Mouse (Mus musculus): ENCODE measurements at regions not wholly inside any gene's neighbourhood (a gene's known extent, or its start where the extent isn't known, plus 50 kb on each side); places are given as distances from the start of the nearest gene placed in this dataset.

- H3K36me3 ChIP-seq (ENCODE audit: control insufficient read depth in 1 of 2, insufficient read depth in 2 of 2, low read length in 2 of 2), result no peaks in the 10 kb centered on the region
- no peak overlapping the region for H3K4me3 ChIP-seq (ENCODE audit: control insufficient read depth in 1 of 2, insufficient read depth in 1 of 2, low read depth in 2 of 2, low read length in 2 of 2)
These were observed 139.5 kb upstream of the Sp8 start for GRCm38 (mm10) chr12:118706626-118707025.

DNA sequence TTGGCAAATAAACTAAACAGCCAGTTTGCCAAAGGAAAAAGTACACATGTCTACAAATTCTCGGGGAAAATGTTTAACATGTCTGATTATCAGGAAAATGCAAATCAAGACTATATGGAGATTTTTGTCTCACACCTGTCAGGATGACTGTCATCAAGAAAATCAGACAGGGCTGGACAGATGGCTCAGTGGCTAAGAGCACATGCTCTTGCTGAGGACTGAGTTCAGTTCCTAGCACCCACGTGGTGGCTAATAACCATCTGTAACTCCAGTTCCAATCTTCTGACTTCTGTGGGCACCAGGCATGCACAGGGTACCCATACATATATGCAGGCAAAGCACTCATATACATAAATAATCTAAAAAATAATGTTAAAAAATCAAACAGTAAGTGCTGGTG is 141.3 kb upstream of the Sp8 start:
- Histone ChIP-seq H3K27ac (ENCODE audit: control insufficient read depth, low read depth, low read length) (no peak overlapping the region), H3K79me2 (ENCODE audit: control insufficient read depth, insufficient read depth, low read length, poor library complexity) (no peaks in the 10 kb centered on the region), H3K9me3 (replicated peaks; ENCODE audit: insufficient read depth, low read length) (no peaks in the 10 kb centered on the region), H3K4me3 (ENCODE audit: control insufficient read depth in 1 of 2, insufficient read depth in 1 of 2, low read depth in 2 of 2, low read length in 2 of 2) (no peak overlapping the region), H3K27me3 (ENCODE audit: control insufficient read depth in 1 of 2, insufficient read depth in 2 of 2, low read length in 2 of 2) (no peaks in the 10 kb centered on the region), H3K36me3 (ENCODE audit: control insufficient read depth in 1 of 2, insufficient read depth in 2 of 2, low read length in 2 of 2) (no peaks in the 10 kb centered on the region), H3K9ac (ENCODE audit: control insufficient read depth, low read depth, low read length, poor library complexity, severe bottlenecking) (no peak overlapping the region), H3K4me1 (ENCODE audit: control insufficient read depth in 1 of 2, insufficient read depth in 2 of 2, low read length in 2 of 2) (no peaks in the 10 kb centered on the region)
- TF ChIP-seq MAFK (IDR thresholded peaks at IDR 0.05; ENCODE audit: borderline replicate concordance, low read depth, low read length), result no peak
- TF ChIP-seq NELFE (IDR thresholded peaks at IDR 0.05; ENCODE audit: low read depth, low read length), result no peak
- no peak for TF ChIP-seq ZMIZ1 (IDR thresholded peaks at IDR 0.05; ENCODE audit: low read depth, low read length)
- TF ChIP-seq TBP (IDR thresholded peaks at IDR 0.05; ENCODE audit: low read depth, low read length), result no peak
- TF ChIP-seq GABPA (IDR thresholded peaks at IDR 0.05; ENCODE audit: low read depth, low read length), result no peak
- TF ChIP-seq USF1 (IDR thresholded peaks at IDR 0.05; ENCODE audit: low read depth, low read length), result no peak
- TF ChIP-seq UBTF (IDR thresholded peaks at IDR 0.05; ENCODE audit: borderline replicate concordance, insufficient read depth, low read depth, low read length), result no peak
- TF ChIP-seq BHLHE40 (IDR thresholded peaks at IDR 0.05; ENCODE audit: borderline replicate concordance, low read depth, low read length), result no peak
- no peak for TF ChIP-seq MYB (IDR thresholded peaks at IDR 0.05; ENCODE audit: low read depth, low read length)
- TF ChIP-seq RAD21 (IDR thresholded peaks at IDR 0.05; ENCODE audit: low read depth, low read length), result no peak
- TF ChIP-seq MAZ (IDR thresholded peaks at IDR 0.05; ENCODE audit: low read depth, low read length), result no peak
- no peak for TF ChIP-seq MEF2A (IDR thresholded peaks at IDR 0.05; ENCODE audit: extremely low read depth, insufficient replicate concordance, low read depth, low read length, poor library complexity, severe bottlenecking)
- no peak for TF ChIP-seq MAX (IDR thresholded peaks at IDR 0.05; ENCODE audit: low read length)
- no peak for TF ChIP-seq TCF12 (IDR thresholded peaks at IDR 0.05; ENCODE audit: low read depth, low read length)
- TF ChIP-seq HCFC1 (IDR thresholded peaks at IDR 0.05; ENCODE audit: low read depth, low read length), result no peak
- no peak for TF ChIP-seq ZNF384 (IDR thresholded peaks at IDR 0.05; ENCODE audit: low read depth, low read length)
- no peak for TF ChIP-seq USF2 (IDR thresholded peaks at IDR 0.05; ENCODE audit: borderline replicate concordance in 1 of 2, insufficient read depth in 1 of 2, low read depth in 1 of 2, low read length in 2 of 2)
- no peak for TF ChIP-seq SMC3 (IDR thresholded peaks at IDR 0.05; ENCODE audit: low read depth, low read length)
- no peak for TF ChIP-seq E2F4 (IDR thresholded peaks at IDR 0.05; ENCODE audit: borderline replicate concordance, low read depth, low read length)
- no peak for TF ChIP-seq ZC3H11A (IDR thresholded peaks at IDR 0.05; ENCODE audit: low read depth, low read length)
- no peak for DNase-seq (ENCODE audit: low read depth, low spot score)

More at GRCm38 (mm10) chr12:118706626-118707025, 139.5 kb upstream of the Sp8 start:
- H3K27ac ChIP-seq (ENCODE audit: control insufficient read depth, low read depth, low read length), result no peak overlapping the region
- H3K79me2 ChIP-seq (ENCODE audit: control insufficient read depth, insufficient read depth, low read length, poor library complexity), result no peaks in the 10 kb centered on the region
- H3K9ac ChIP-seq (ENCODE audit: control insufficient read depth, low read depth, low read length, poor library complexity, severe bottlenecking), result no peak overlapping the region
- H3K4me1 ChIP-seq (ENCODE audit: control insufficient read depth in 1 of 2, insufficient read depth in 2 of 2, low read length in 2 of 2), result no peaks in the 10 kb centered on the region
- TF ChIP-seq BHLHE40 (IDR thresholded peaks at IDR 0.05; ENCODE audit: borderline replicate concordance, low read depth, low read length) (no peak), GATA1 (IDR thresholded peaks at IDR 0.05; ENCODE audit: low read depth, low read length) (no peak), ETS1 (IDR thresholded peaks at IDR 0.05; ENCODE audit: low read depth, low read length) (no peak), CTCF (IDR thresholded peaks at IDR 0.05 in 2 of 3, conservative IDR thresholded peaks at IDR 0.05 in 1 of 3; ENCODE audit: control insufficient read depth in 1 of 3, insufficient read depth in 1 of 3, low read depth in 2 of 3, low read length in 3 of 3, poor library complexity in 1 of 3, severe bottlenecking in 1 of 3) (no peak), RCOR1 (IDR thresholded peaks at IDR 0.05; ENCODE audit: low read depth, low read length) (no peak), MAX (IDR thresholded peaks at IDR 0.05; ENCODE audit: low read length) (no peak), NELFE (IDR thresholded peaks at IDR 0.05; ENCODE audit: low read depth, low read length) (no peak), ZNF384 (IDR thresholded peaks at IDR 0.05; ENCODE audit: low read depth, low read length) (no peak), MXI1 (IDR thresholded peaks at IDR 0.05; ENCODE audit: low read depth, low read length) (no peak), HCFC1 (IDR thresholded peaks at IDR 0.05; ENCODE audit: low read depth, low read length) (no peak), JUND (IDR thresholded peaks at IDR 0.05; ENCODE audit: low read depth, low read length) (no peak), MYC (IDR thresholded peaks at IDR 0.05; ENCODE audit: low read depth, low read length) (no peak), SIN3A (IDR thresholded peaks at IDR 0.05; ENCODE audit: low read length) (no peak), RAD21 (IDR thresholded peaks at IDR 0.05; ENCODE audit: low read depth, low read length) (no peak)
- no peaks in the 10 kb centered on the region for H3K9me3 ChIP-seq (replicated peaks; ENCODE audit: insufficient read depth, low read length)
- no peak for DNase-seq (ENCODE audit: low read depth, low spot score)
- H3K27me3 ChIP-seq (ENCODE audit: control insufficient read depth in 1 of 2, insufficient read depth in 2 of 2, low read length in 2 of 2), result no peaks in the 10 kb centered on the region
